Mouse (Mus musculus) neural tube, embryonic 14.5 days (tissue): ENCODE data around the gene Mill2. TPM values are rescaled to one million over a fixed set of nuclear protein-coding genes. Genes with fewer than 3 reads are reported as not detected.
"Not testable (repeated sequence)": the region's sequence is repeated elsewhere in the genome, so short reads cannot be mapped to it uniquely, and the experiment has no call there.

Source experiments
- ATAC-seq: fragments of 200-750 bp; cut with Nextera tagmentation; 2 replicates; pipeline ENCODE4 v1.8.0; 2017; ENCODE audit warnings: low read depth, mild to moderate bottlenecking, moderate TSS enrichment, moderate library complexity
- H3K27ac ChIP-seq: fragments of 300-500 bp; sonication (generic); 2 replicates; pipeline ENCODE4 v1.5.1; 2014; ENCODE audit warnings: low read depth, mild to moderate bottlenecking, control low read depth, low read length, moderate library complexity, mixed read lengths
- H3K27me3 ChIP-seq: fragments of 300-500 bp; sonication (generic); 2 replicates; pipeline ENCODE4 v1.6.1; 2014; ENCODE audit warnings: low read length; ENCODE audit not compliant: control insufficient read depth, insufficient read depth
- H3K36me3 ChIP-seq: fragments of 300-500 bp; sonication (generic); 2 replicates; pipeline ENCODE4 v1.6.1; 2014; ENCODE audit warnings: low read length, mixed read lengths; ENCODE audit not compliant: control insufficient read depth, insufficient read depth
- H3K4me1 ChIP-seq: fragments of 300-500 bp; sonication (generic); 2 replicates; pipeline ENCODE4 v1.6.1; 2014; ENCODE audit warnings: low read length; ENCODE audit not compliant: control insufficient read depth, insufficient read depth
- H3K4me2 ChIP-seq: fragments of 300-500 bp; sonication (generic); 2 replicates; pipeline ENCODE4 v1.6.1; 2014; ENCODE audit warnings: mild to moderate bottlenecking, low read depth, low read length, control low read depth
- H3K4me3 ChIP-seq: fragments of 300-500 bp; sonication (generic); 2 replicates; pipeline ENCODE4 v1.5.1; 2014; ENCODE audit warnings: low read depth, low read length, control low read depth, mixed read lengths
- H3K9ac ChIP-seq: fragments of 300-500 bp; sonication (generic); replicated peaks from 2 replicates; pipeline ENCODE4 v1.6.1; 2014; ENCODE audit warnings: low read depth, mild to moderate bottlenecking, control low read depth, low read length, mixed read lengths
- H3K9me3 ChIP-seq: fragments of 300-500 bp; sonication (generic); 2 replicates; pipeline ENCODE4 v1.6.1; 2016; ENCODE audit warnings: low read length; ENCODE audit not compliant: control insufficient read depth
- WGBS: fragments of 180-500 bp; shearing (Covaris S2); extraction: QIAGEN DNeasy Blood & Tissue Kit; methylation state at CpG from one replicate; pipeline ENCODE4 v1.1.7; 2014; 5-methylcytosine and 5-hydroxymethylcytosine counted together
- polyA plus RNA-seq: library from polyadenylated mRNA; unstranded; fragments of >200 nt; fragmentation: Nextera tagmentation; extraction: Ambion mirVana; gene quantifications from 2 replicates; pipeline ENCODE4 v1.2.1, GENCODE M21; 2014

The Mill2 gene
- polyA plus RNA-seq, 1 experiment from 2014 or later, result not detected

DNA sequence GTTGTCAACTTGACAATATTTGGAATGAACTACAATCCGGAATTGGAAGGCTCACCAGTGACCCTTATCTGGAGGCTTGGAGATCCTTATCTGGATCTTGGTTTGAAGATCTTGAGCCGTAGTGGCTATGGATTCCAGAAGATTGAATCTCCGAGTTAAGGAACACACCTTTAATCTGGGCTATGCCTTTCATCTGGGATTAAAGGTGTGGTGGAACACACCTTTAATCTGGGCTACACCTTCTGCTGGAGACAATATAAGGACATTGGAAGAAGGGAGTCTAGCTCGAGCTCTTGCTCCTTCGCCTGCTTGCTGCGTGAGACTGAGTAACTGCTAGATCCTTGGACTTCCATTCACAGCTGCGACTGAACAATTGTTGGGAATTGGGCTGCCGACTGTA lies 31.3 kb downstream of the Mill2 start, which contains the start of gene Pglyrp1:
TSS of gene Pglyrp1 (plus strand) at position 301 of the 400 bp plus-strand sequence.
- H3K9me3 ChIP-seq, H3K4me2 ChIP-seq, H3K36me3 ChIP-seq, H3K9ac ChIP-seq, H3K4me1 ChIP-seq, ATAC-seq, H3K4me3 ChIP-seq, H3K27me3 ChIP-seq, H3K27ac ChIP-seq: not testable (repeated sequence)
- WGBS, result no CpG with 5 or more reads among the region's 8 CpGs

DNA sequence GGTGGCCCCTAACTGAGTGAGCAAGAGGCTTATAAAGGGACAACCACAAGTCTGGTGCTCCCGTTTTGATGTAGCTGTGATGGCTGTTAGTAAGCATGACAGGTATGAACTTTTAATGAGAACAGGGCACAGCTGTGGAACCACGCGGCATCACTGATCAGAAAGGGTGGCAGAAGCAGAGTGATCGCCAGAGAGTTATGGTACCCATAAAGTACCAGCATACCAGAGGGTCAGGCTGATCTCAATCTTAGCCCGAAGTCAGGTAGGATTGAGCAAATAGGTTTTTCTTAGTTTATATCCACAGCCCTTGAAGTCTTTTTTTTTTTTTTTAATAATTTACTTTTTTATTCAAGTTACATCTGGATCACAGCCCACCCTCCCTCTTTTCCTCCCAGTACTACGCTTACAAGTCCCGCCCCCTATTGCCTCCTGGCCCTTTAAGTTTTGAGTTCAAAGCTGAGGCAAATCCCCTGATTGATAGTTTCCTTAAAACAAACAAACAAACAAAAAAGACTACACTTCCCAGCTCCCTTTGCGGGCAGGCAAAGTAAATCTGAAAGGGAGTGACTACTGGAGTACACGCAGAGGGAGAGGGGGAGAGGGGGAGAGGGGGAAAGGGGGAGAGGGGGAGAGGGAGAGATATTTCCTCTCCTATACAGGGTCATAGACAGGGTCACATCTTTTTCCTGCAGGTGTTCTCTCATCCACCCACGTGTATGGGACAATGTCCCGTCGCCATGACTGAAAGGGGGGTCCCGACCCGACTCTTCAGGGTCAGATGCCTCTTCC lies 32.4 kb downstream of the Mill2 start:
- Histone ChIP-seq H3K9me3 (no peaks in the 10 kb centered on the region), H3K27me3 (no peaks in the 10 kb centered on the region), H3K4me1 (0 out of 2 replicates have a peak, but pooled peaks cover 3% of the 10 kb centered on the region), H3K36me3 (no peaks in the 10 kb centered on the region), H3K4me3 (peak overlapping the region; percentile 37), H3K9ac (peak overlapping the region; percentile 41), H3K27ac (no peak overlapping the region), H3K4me2 (peak overlapping the region; percentile 54)
- WGBS, result 31% methylated on average over 13 of the region's 14 CpGs
- ATAC-seq, result peak; percentile 59

DNA sequence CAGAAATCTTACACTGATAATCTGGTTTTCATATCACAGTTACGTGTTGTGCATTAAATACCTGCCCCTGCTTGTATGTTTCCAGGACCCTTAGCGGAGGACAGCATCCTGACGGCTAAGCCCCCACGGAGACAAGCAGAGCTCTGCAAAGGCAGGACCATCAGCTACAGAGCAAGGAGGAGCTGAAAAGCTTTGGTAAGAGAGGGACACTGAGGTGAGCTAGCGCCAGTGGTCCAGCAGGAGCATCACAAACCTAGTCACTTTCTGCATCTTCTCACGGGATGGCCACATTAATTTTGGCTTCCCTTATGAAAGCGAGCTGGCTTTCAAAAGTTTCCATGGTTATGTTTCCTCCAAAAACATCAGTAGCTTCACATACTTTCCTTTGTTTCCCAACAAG lies 33.0 kb downstream of the Mill2 start:
- ATAC-seq, result peak; percentile 70
- H3K36me3 ChIP-seq, result no peaks in the 10 kb centered on the region
- H3K9me3 ChIP-seq, result no peaks in the 10 kb centered on the region
- H3K9ac ChIP-seq, result peak overlapping the region; percentile 41
- WGBS, result 2% methylated on average over 7 of the region's 7 CpGs
- no peaks in the 10 kb centered on the region for H3K27me3 ChIP-seq
- peak overlapping the region; percentile 54 for H3K4me2 ChIP-seq
- 0 out of 2 replicates have a peak, but pooled peaks cover 3% of the 10 kb centered on the region for H3K4me1 ChIP-seq
- H3K4me3 ChIP-seq, result peak overlapping the region; percentile 37
- no peak overlapping the region for H3K27ac ChIP-seq

DNA sequence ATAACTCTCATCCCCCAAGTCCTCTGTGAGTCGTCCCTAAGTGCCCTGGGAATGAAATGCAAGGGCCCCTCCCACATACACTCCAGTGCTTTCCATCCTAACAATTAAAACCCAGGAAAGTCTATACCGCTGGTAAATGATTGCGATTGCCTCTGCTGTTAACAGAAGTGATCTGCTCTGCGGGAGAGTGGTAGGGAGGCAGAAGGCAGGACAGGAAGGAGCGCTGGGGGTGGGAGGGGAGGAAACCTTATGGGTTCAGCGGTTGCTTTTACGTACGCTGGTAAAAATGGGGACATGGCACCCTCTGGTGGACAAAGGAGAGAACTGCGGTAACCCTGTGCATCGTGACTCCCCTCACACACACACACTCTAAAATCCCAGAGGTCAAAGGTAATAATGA lies 33.5 kb downstream of the Mill2 start:
- Histone ChIP-seq H3K27me3 (no peaks in the 10 kb centered on the region), H3K27ac (no peak overlapping the region), H3K4me3 (peak overlapping the region; percentile 37), H3K4me1 (0 out of 2 replicates have a peak, but pooled peaks cover 3% of the 10 kb centered on the region), H3K9ac (peak overlapping the region; percentile 41; the same call in 1 of the 2 replicates), H3K4me2 (peak overlapping the region; percentile 54), H3K36me3 (no peaks in the 10 kb centered on the region), H3K9me3 (no peaks in the 10 kb centered on the region)
- WGBS, result under 1% methylated on average over 10 of the region's 10 CpGs
- peak; percentile 83 for ATAC-seq

DNA sequence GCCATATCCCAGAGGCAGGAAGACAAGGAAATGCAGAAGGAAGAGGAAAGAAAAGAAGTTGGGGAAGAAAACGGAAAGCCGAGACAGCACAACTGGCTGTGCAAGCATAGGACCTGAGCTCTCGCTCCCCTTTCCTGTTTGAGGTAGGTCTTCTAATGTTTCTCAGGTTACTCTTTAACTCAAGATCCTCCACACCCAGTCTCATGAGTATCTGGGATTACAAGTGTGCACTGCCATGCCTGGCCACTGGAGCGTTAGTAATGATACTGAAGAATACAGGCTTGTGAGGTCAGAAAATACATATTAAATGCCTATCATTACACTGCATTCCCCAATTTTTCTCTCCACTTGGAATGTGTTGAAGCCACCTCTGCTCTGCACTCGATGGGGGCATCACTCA lies 35.6 kb downstream of the Mill2 start:
- no peak overlapping the region for H3K4me2 ChIP-seq
- H3K9ac ChIP-seq, result no peak overlapping the region
- no peak for ATAC-seq
- 95% methylated on average over 5 of the region's 5 CpGs for WGBS
- H3K27me3 ChIP-seq, result no peaks in the 10 kb centered on the region
- H3K4me3 ChIP-seq, result no peak overlapping the region
- no peaks in the 10 kb centered on the region for H3K36me3 ChIP-seq
- H3K9me3 ChIP-seq, result no peaks in the 10 kb centered on the region
- no peak overlapping the region for H3K27ac ChIP-seq
- H3K4me1 ChIP-seq, result 0 out of 2 replicates have a peak, but pooled peaks cover 3% of the 10 kb centered on the region

DNA sequence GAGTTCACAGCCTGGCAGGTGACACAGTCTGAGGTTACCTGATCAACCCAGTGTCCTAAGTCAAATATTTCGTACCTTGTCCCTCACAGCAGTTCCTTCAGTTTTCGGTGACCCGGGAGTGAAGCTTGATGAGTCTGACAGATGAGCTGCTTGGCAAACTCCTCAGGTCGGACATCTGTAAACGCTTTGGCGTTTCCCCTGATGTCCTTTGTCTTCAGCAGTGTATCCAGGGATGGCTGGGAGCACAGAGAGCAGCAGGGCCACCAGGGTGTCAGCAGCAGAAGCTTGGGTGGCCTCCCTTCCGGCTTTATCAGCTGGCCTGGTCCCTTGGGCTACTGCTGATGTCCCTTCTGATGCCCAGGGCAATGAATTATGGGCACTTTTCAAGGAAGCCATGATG lies 38.9 kb downstream of the Mill2 start:
- 83% methylated on average over 7 of the region's 7 CpGs for WGBS
- no peak for ATAC-seq
- Histone ChIP-seq H3K9me3 (no peaks in the 10 kb centered on the region), H3K27ac (no peak overlapping the region), H3K36me3 (no peaks in the 10 kb centered on the region), H3K27me3 (no peaks in the 10 kb centered on the region), H3K4me2 (no peak overlapping the region), H3K9ac (no peak overlapping the region), H3K4me1 (no peaks in the 10 kb centered on the region), H3K4me3 (no peak overlapping the region)

DNA sequence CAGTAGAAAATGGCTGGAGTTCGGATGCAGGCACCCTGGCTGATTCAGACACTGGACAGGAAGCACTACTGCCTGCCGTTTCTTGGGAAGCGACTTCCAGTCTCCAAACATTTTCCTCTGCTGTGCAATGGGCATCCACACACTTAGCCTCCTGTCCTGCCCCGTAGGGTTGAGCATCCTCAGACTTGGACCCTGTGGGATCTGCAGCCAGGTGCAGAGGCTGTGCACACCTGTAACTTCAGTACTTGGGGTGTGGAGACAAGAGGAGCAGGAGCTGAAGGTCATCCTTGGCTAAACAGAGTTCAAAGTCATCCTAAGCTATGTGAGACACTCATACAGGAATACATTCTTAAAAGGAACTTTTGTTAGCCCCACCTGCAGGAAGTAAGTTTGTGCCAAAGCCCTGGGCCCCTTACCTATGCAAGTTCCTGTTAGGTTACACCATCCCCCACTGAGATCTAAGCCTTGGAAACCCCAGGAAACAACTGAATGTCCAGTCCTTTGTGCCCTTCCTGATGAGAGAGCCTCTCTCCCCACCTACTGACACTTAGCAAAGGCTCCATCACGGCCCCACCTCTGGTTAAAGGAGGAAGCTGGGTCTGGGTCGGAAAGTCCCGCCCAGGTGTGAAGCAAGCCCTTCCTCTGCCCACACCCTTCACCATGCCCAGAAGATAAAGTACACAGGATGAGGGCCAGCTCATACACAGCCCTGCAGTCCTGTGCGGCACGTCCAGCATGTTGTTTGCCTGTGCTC lies 44.4 kb downstream of the Mill2 start:
- no peak overlapping the region for H3K4me2 ChIP-seq
- no peaks in the 10 kb centered on the region for H3K36me3 ChIP-seq
- ATAC-seq, result no peak
- H3K27me3 ChIP-seq, result no peaks in the 10 kb centered on the region
- no peaks in the 10 kb centered on the region for H3K9me3 ChIP-seq
- H3K4me3 ChIP-seq, result no peak overlapping the region
- H3K4me1 ChIP-seq, result no peaks in the 10 kb centered on the region
- no peak overlapping the region for H3K27ac ChIP-seq
- H3K9ac ChIP-seq, result no peak overlapping the region
- WGBS, result 66% methylated on average over 9 of the region's 9 CpGs

DNA sequence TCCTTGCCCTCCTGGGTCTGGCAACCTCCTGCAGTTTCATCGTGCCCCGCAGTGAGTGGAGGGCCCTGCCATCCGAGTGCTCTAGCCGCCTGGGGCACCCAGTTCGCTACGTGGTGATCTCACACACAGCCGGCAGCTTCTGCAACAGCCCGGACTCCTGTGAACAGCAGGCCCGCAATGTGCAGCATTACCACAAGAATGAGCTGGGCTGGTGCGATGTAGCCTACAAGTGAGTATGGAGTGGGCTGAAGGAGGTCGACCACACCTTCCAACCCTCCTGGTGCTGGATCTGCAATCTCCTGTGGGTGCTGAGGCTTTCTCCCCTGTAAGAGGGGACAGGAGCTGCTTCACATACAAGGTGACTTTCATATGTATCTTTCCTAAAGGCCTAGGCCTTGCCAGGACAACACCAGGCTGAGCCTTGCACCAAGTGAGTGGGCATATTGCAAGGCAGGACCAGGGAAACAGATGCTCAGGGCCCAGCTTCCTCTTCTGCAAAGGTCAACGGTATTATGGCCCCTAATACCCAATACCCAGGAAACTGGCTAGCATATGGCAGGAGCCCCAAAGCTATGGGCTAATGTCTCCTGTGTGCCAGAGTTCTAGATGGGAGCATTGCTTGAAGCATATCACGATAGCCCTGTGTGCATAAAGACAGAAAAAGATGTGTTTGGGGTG lies 45.1 kb downstream of the Mill2 start:
- Histone ChIP-seq H3K36me3 (no peaks in the 10 kb centered on the region), H3K9ac (no peak overlapping the region), H3K4me2 (no peak overlapping the region), H3K27me3 (no peaks in the 10 kb centered on the region), H3K9me3 (no peaks in the 10 kb centered on the region), H3K27ac (no peak overlapping the region), H3K4me3 (no peak overlapping the region), H3K4me1 (no peaks in the 10 kb centered on the region)
- WGBS, result 46% methylated on average over 13 of the region's 13 CpGs
- ATAC-seq, result no peak
